Mouse (Mus musculus): ENCODE measurements at regions not wholly inside any gene's neighbourhood (a gene's known extent, or its start where the extent isn't known, plus 50 kb on each side); places are given as distances from the start of the nearest gene placed in this dataset.

- Histone ChIP-seq H3K4me2 (ENCODE audit: low read depth) (no peak overlapping the region), H3K27me3 (ENCODE audit: insufficient read depth, low read length) (no peaks in the 10 kb centered on the region), H3K27ac (ENCODE audit: low read depth, low read length) (no peak overlapping the region), H3K9me3 (ENCODE audit: low read length) (no peaks in the 10 kb centered on the region), H3K4me3 (ENCODE audit: low read depth, low read length) (no peak overlapping the region), H3K4me1 (ENCODE audit: insufficient read depth) (no peaks in the 10 kb centered on the region), H3K9ac (no peak overlapping the region), H3K36me3 (ENCODE audit: insufficient read depth) (no peaks in the 10 kb centered on the region)
- DNase-seq (no peak), ATAC-seq (no peak)
- TF ChIP-seq CTCF (IDR thresholded peaks at IDR 0.05; ENCODE audit: low read depth) = no peak
- WGBS = 80% methylated on average over 6 of the region's 6 CpGs
Observed at GRCm38 (mm10) chr9:115492431-115493171, 182.4 kb upstream of the Stt3b start.

- peak; percentile 85 for ATAC-seq
Observed at GRCm38 (mm10) chr9:115493765-115494164, 183.5 kb upstream of the Stt3b start.

GRCm38 (mm10) chr9:115499536-115499935 is 189.3 kb upstream of the Stt3b start:
- Histone ChIP-seq H3K4me3 (ENCODE audit: low read depth, low read length) (no peak overlapping the region), H3K27me3 (ENCODE audit: insufficient read depth, low read length) (no peaks in the 10 kb centered on the region), H3K27ac (ENCODE audit: low read depth, low read length) (no peak overlapping the region), H3K9me3 (ENCODE audit: low read length) (no peaks in the 10 kb centered on the region), H3K4me2 (ENCODE audit: low read depth) (no peak overlapping the region), H3K36me3 (ENCODE audit: insufficient read depth) (no peaks in the 10 kb centered on the region), H3K9ac (no peak overlapping the region), H3K4me1 (ENCODE audit: insufficient read depth) (no peaks in the 10 kb centered on the region)
- no peak for DNase-seq
- TF ChIP-seq CTCF (IDR thresholded peaks at IDR 0.05; ENCODE audit: low read depth) = no peak
- WGBS = 50% methylated on average over 3 of the region's 3 CpGs
- ATAC-seq = no peak

More at GRCm38 (mm10) chr9:115493765-115494164, 183.5 kb upstream of the Stt3b start:
- Histone ChIP-seq H3K27me3 (ENCODE audit: insufficient read depth, low read length) (no peaks in the 10 kb centered on the region), H3K9me3 (ENCODE audit: low read length) (no peaks in the 10 kb centered on the region), H3K9ac (no peak overlapping the region), H3K27ac (ENCODE audit: low read depth, low read length) (no peak overlapping the region), H3K4me2 (ENCODE audit: low read depth) (no peak overlapping the region), H3K4me3 (ENCODE audit: low read depth, low read length) (no peak overlapping the region), H3K36me3 (ENCODE audit: insufficient read depth) (no peaks in the 10 kb centered on the region), H3K4me1 (ENCODE audit: insufficient read depth) (no peaks in the 10 kb centered on the region)
- 80% methylated on average over 2 of the region's 2 CpGs for WGBS
- DNase-seq = peak; percentile 75
- no peak for TF ChIP-seq CTCF (IDR thresholded peaks at IDR 0.05; ENCODE audit: low read depth)

GRCm38 (mm10) chr9:115504789-115505188 is 194.6 kb upstream of the Stt3b start:
- Histone ChIP-seq H3K4me2 (ENCODE audit: low read depth) (no peak overlapping the region), H3K4me3 (ENCODE audit: low read depth, low read length) (no peak overlapping the region), H3K36me3 (ENCODE audit: insufficient read depth) (no peaks in the 10 kb centered on the region), H3K4me1 (ENCODE audit: insufficient read depth) (no peaks in the 10 kb centered on the region), H3K27ac (ENCODE audit: low read depth, low read length) (no peak overlapping the region), H3K9ac (no peak overlapping the region), H3K9me3 (ENCODE audit: low read length) (no peaks in the 10 kb centered on the region), H3K27me3 (ENCODE audit: insufficient read depth, low read length) (no peaks in the 10 kb centered on the region)
- no peak for TF ChIP-seq CTCF (IDR thresholded peaks at IDR 0.05; ENCODE audit: low read depth)
- DNase-seq (no peak), ATAC-seq (no peak)
- 36% methylated on average over 2 of the region's 2 CpGs for WGBS

GRCm38 (mm10) chr9:115507131-115507689 is 197.0 kb upstream of the Stt3b start:
- ATAC-seq = no peak
- Histone ChIP-seq H3K9me3 (ENCODE audit: low read length) (no peaks in the 10 kb centered on the region), H3K4me2 (ENCODE audit: low read depth) (no peak overlapping the region), H3K9ac (no peak overlapping the region), H3K27ac (ENCODE audit: low read depth, low read length) (no peak overlapping the region), H3K36me3 (ENCODE audit: insufficient read depth) (no peaks in the 10 kb centered on the region), H3K4me3 (ENCODE audit: low read depth, low read length) (no peak overlapping the region), H3K4me1 (ENCODE audit: insufficient read depth) (no peaks in the 10 kb centered on the region), H3K27me3 (ENCODE audit: insufficient read depth, low read length) (no peaks in the 10 kb centered on the region)
- 23% methylated on average over 7 of the region's 7 CpGs for WGBS
- TF ChIP-seq CTCF (IDR thresholded peaks at IDR 0.05; ENCODE audit: low read depth) = no peak
- peak; percentile 20 for DNase-seq

- Histone ChIP-seq H3K36me3 (ENCODE audit: insufficient read depth) (no peaks in the 10 kb centered on the region), H3K4me2 (ENCODE audit: low read depth) (peak overlapping the region; percentile 19; the same call in 1 of the 2 replicates), H3K27me3 (ENCODE audit: insufficient read depth, low read length) (no peaks in the 10 kb centered on the region), H3K4me1 (ENCODE audit: insufficient read depth) (0 out of 2 replicates have a peak, but pooled peaks cover 3% of the 10 kb centered on the region), H3K9me3 (ENCODE audit: low read length) (no peaks in the 10 kb centered on the region), H3K4me3 (ENCODE audit: low read depth, low read length) (no peak overlapping the region), H3K9ac (no peak overlapping the region), H3K27ac (ENCODE audit: low read depth, low read length) (no peak overlapping the region)
- TF ChIP-seq CTCF (IDR thresholded peaks at IDR 0.05; ENCODE audit: low read depth) = no peak
- WGBS = 55% methylated on average over 16 of the region's 16 CpGs
- peak; percentile 54 for DNase-seq
- ATAC-seq = peak; percentile 56; the same call in 1 of the 2 replicates
Observed at GRCm38 (mm10) chr9:115512835-115513629, 202.8 kb upstream of the Stt3b start.

- Histone ChIP-seq H3K9me3 (ENCODE audit: low read length) (no peaks in the 10 kb centered on the region), H3K36me3 (ENCODE audit: insufficient read depth) (no peaks in the 10 kb centered on the region), H3K9ac (no peak overlapping the region), H3K27ac (ENCODE audit: low read depth, low read length) (no peak overlapping the region), H3K4me1 (ENCODE audit: insufficient read depth) (no peaks in the 10 kb centered on the region), H3K27me3 (ENCODE audit: insufficient read depth, low read length) (no peaks in the 10 kb centered on the region), H3K4me3 (ENCODE audit: low read depth, low read length) (no peak overlapping the region), H3K4me2 (ENCODE audit: low read depth) (no peak overlapping the region)
- DNase-seq (no peak), ATAC-seq (no peak)
- no peak for TF ChIP-seq CTCF (IDR thresholded peaks at IDR 0.05; ENCODE audit: low read depth)
Observed at GRCm38 (mm10) chr9:115517903-115518302, 207.7 kb upstream of the Stt3b start.
